Mouse (Mus musculus): ENCODE measurements around the gene Mier2.

DNA sequence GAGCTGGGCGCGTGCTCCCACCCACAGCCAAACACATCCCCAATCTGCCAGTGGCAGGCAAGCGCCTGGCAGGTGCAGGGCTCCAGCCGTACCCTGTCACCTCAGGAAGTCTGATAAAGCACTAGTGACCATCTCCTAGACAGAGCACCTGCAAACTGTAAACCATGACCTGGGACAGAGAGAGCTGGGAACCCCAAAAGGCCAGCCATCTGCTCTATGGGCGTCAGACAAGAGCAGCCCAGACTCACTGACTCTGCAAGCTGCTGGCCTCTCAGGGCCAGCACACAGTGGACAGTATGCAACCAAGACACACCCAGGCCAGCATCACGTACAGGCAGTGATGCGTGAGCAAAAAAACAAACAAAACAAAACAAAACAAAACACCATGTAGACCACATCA, 23.9 kb upstream of the Mier2 start:
- TF ChIP-seq POLR2A (IDR thresholded peaks at IDR 0.05; ENCODE audit: borderline replicate concordance, low read depth, low read length): no peak
- TF ChIP-seq CTCF (IDR thresholded peaks at IDR 0.05; ENCODE audit: low read depth, low read length): no peak
